Mouse (Mus musculus) hindbrain, embryonic 10.5 days (tissue): ENCODE measurements around the gene Ruvbl2. TPM values are rescaled to one million over a fixed set of nuclear protein-coding genes. Genes with fewer than 3 reads are reported as not detected.
A peak's percentile ranks its signal among the peaks of the same experiment; 100 is the strongest.
"Not testable (repeated sequence)": the region's sequence is repeated elsewhere in the genome, so short reads cannot be mapped to it uniquely, and the experiment has no call there.

Experiments
- DNase-seq: peaks from one replicate; pipeline ENCODE4 v3.0.0-alpha.2; 2017; ENCODE audit warnings: low spot score
- H3K27ac ChIP-seq: fragments of 300-500 bp; sonication (generic); 2 replicates; pipeline ENCODE4 v1.5.1; 2016; ENCODE audit warnings: mild to moderate bottlenecking, moderate library complexity
- H3K27me3 ChIP-seq: fragments of 300-500 bp; sonication (generic); 2 replicates; pipeline ENCODE4 v1.6.1; 2016; ENCODE audit warnings: mild to moderate bottlenecking; ENCODE audit not compliant: poor library complexity, insufficient read depth, severe bottlenecking
- H3K36me3 ChIP-seq: fragments of 300-500 bp; sonication (generic); 2 replicates; pipeline ENCODE4 v1.6.1; 2016; ENCODE audit warnings: mild to moderate bottlenecking, moderate library complexity
- H3K4me1 ChIP-seq: fragments of 300-500 bp; sonication (generic); replicated peaks from 2 replicates; pipeline ENCODE4 v1.6.1; 2016; ENCODE audit warnings: mild to moderate bottlenecking
- H3K4me3 ChIP-seq: fragments of 300-500 bp; sonication (generic); 2 replicates; pipeline ENCODE4 v1.5.1; 2016; ENCODE audit warnings: mild to moderate bottlenecking, moderate library complexity
- H3K9me3 ChIP-seq: fragments of 300-500 bp; sonication (generic); 2 replicates; pipeline ENCODE4 v1.6.1; 2016; ENCODE audit warnings: mild to moderate bottlenecking, moderate library complexity
- WGBS: fragments of 180-500 bp; shearing (Covaris S2); methylation state at CpG from one replicate; pipeline ENCODE4 v1.1.7; 2016; 5-methylcytosine and 5-hydroxymethylcytosine counted together
- polyA plus RNA-seq: library from polyadenylated mRNA; unstranded; fragments of >200 nt; fragmentation: Nextera tagmentation; extraction: Ambion mirVana; gene quantifications from 2 replicates; pipeline ENCODE4 v1.2.1, GENCODE M21; 2016

Ruvbl2 gene
- polyA plus RNA-seq, 1 experiment from 2014 or later, result 192 TPM

DNA sequence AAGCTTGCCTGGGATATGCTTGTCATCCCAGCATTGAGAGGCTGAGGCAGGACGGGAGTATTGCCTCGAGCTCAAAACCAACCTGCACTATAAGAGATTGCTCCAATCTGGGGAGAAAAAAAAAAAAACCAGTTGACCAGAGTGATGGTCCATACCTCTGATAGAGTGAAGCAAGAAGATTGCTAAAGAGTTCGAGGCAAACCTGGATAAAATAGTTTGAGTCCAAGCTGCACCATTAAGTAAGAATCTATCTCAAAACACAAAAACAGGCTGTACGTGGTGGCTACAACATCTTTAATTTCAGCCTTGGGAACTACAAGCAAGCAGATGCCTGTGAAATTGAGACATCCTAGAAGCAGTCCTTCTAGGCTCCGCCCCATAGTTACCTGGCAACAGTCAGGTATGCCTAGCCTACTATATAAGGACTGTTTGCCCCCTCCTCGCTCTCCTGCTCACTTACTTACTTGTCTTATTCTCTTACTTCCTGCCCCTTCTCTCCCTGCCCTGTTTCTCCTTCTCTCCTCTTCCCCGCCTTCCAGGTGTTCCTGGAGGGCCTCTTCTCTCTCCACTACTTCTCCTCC is 29.3 kb upstream of the Ruvbl2 start:
- Histone ChIP-seq H3K4me1 (peaks cover 23% of the 10 kb centered on the region), H3K27ac (peak overlapping the region; percentile 94), H3K27me3 (no peaks in the 10 kb centered on the region), H3K4me3 (peak overlapping the region; percentile 84), H3K9me3 (no peaks in the 10 kb centered on the region), H3K36me3 (peaks cover 35% of the 10 kb centered on the region)
- DNase-seq, result no peak
- 34% methylated on average over 7 of the region's 7 CpGs for WGBS

DNA sequence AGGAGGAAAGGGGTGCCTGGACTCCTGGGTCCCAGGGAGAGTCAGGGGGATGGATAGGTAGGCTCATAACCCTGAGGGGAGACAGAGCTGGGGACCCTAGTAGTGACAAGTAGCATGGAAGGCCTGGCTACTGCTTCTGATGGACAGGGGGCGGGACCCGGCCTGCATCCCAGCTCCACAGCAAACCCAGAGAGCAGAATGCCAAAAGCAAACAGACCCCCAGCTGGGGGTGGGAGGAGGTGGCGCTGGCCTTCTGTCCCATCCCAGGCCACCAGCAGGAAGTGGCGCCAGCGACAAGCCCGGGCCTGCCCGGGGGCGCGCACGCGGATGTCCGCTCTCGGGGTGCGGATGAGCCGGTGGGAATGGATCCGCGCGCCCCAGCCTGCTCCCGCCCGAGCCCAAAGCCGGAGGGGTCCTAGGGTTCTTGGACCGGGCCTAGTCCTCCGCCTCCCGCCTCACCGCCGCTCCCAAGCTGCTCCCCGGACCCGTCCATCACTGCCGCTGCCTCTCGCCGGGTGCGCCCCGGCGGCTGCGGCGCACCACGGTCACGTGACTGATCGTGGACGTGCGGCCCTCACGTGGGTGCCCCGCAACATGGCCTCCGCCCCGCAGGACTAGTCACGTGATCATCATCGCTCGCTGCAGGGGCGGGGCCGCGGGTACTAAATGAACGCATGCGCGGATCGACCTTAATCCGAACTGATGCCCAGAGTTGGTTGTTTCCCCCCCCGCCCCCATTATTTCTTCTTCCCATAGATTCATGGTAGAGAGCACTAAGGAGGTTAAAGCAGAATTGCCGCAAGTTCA is 28.6 kb upstream of the Ruvbl2 start, which contains the start of gene Bax:
Gene Bax (minus strand): TSS at position 616 of the 807 bp plus-strand sequence.
- peaks cover 28% of the 10 kb centered on the region for H3K4me1 ChIP-seq
- no peaks in the 10 kb centered on the region for H3K27me3 ChIP-seq
- no peaks in the 10 kb centered on the region for H3K9me3 ChIP-seq
- under 1% methylated on average over 54 of the region's 58 CpGs for WGBS
- peak within 1 kb of the TSS; percentile 94 for H3K27ac ChIP-seq
- peaks cover 40% of the 10 kb centered on the region for H3K36me3 ChIP-seq
- DNase-seq, result peak; percentile 96
- H3K4me3 ChIP-seq, result peak within 1 kb of the TSS; percentile 84

DNA sequence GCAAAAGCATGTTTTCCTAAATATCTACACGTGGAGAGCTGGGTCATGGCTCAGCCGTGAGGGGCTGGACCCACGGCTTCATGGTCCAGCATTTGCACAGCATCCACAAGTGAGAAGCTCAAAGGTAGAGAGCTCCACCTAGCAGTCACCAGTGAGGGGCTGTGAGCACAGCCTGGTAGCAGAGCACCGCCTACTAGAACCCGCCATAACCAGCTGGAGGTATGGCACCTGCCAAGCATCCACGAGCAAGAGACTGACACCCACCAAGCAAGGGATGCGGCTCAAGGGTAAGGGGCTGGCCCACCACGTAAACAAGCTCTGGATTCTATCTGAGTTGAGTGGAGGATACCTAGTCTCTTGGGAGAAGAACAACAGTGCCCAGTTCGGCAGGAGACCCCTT is 27.7 kb upstream of the Ruvbl2 start:
- Histone ChIP-seq H3K4me1 (peaks cover 37% of the 10 kb centered on the region), H3K27me3 (no peaks in the 10 kb centered on the region), H3K9me3 (no peaks in the 10 kb centered on the region), H3K36me3 (peaks cover 49% of the 10 kb centered on the region), H3K4me3 (peak overlapping the region; percentile 84), H3K27ac (peak overlapping the region; percentile 94)
- DNase-seq, result no peak
- WGBS, result 84% methylated on average over 9 of the region's 9 CpGs

DNA sequence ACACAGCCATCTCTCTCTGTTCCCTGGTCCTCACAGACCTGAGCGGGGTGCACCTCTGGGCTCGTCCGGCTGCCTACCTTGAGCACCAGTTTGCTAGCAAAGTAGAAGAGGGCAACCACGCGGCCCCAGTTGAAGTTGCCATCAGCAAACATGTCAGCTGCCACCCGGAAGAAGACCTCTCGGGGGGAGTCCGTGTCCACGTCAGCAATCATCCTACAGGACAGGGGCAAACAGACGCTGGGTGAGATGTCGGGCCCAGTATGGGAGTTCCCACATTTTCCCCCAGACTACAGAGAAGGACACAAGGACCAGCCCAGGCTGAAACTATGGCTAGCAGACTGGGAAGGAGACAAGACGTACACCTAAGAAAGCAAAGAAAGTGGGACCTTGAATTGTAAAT is 27.2 kb upstream of the Ruvbl2 start:
- no peaks in the 10 kb centered on the region for H3K27me3 ChIP-seq
- H3K4me3 ChIP-seq, result peak overlapping the region; percentile 84
- 0 out of 2 replicates have a peak overlapping the region, but pooled peaks have one; percentile 94 for H3K27ac ChIP-seq
- peaks cover 41% of the 10 kb centered on the region for H3K4me1 ChIP-seq
- WGBS, result 95% methylated on average over 12 of the region's 12 CpGs
- peaks cover 49% of the 10 kb centered on the region for H3K36me3 ChIP-seq
- DNase-seq, result no peak
- H3K9me3 ChIP-seq, result no peaks in the 10 kb centered on the region

DNA sequence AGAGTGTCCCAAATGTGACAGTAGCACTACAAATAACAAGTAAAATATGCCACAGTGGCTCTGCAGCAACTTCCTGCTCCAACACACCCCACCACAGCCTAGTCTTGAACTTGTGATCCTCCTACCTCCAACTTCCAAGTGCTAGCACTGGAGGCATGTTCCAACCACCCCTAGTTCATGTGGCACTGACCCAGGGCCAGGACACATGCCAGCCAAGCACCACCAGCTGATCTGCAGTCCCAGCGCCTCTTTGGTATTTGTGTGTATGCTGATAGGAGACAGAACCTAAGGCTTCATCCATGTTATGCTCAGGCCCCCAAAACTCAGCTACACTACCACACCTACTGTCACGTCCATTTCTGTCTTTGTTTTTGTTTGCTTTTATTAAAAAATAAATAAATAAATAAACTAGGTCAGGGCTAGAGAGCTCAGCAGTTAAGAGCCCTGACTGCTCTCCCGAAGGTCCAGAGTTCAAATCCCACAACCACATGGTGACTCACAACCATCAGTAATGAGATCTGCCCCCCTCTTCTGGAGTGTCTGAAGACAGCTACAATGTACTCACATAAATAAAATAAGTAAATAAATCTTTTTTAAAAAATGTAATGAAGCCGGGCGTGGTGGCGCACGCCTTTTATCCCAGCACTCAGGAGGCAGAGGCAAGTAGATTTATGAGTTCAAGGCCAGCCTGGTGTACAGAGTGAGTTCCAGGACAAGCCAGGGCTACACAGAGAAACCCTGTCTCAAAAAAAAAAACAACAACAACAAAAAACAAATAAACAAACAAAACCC is 26.3 kb upstream of the Ruvbl2 start:
- no peaks in the 10 kb centered on the region for H3K27me3 ChIP-seq
- DNase-seq, result no peak
- no peak overlapping the region; the same call in 1 of the 2 replicates for H3K4me3 ChIP-seq
- WGBS, result 95% methylated on average over 7 of the region's 7 CpGs
- H3K9me3 ChIP-seq, result no peaks in the 10 kb centered on the region
- no peak overlapping the region for H3K27ac ChIP-seq
- peaks cover 44% of the 10 kb centered on the region for H3K4me1 ChIP-seq
- peaks cover 49% of the 10 kb centered on the region for H3K36me3 ChIP-seq

DNA sequence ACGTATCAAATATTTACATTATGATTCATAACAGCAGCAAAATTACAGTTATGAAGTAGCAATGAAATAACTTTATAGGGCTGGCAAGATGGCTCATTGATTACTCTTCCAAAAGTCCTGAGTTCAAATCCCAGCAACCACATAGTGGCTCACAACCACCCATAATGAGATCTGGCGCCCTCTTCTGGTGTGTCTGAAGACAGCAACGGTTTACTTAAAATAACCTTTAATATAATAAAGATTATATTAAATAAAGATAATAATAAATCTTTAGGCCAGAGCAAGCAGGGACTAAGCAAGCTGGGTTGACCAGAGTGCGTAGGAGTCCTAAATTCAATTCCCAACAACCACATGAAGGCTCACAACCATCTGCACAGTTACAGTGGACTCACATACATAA is 25.0 kb upstream of the Ruvbl2 start:
- Histone ChIP-seq H3K36me3 (peaks cover 58% of the 10 kb centered on the region), H3K4me1 (peaks cover 52% of the 10 kb centered on the region)
- H3K27ac ChIP-seq, DNase-seq, H3K9me3 ChIP-seq, H3K27me3 ChIP-seq, H3K4me3 ChIP-seq: not testable (repeated sequence)
- WGBS, result 81% methylated on average over 4 of the region's 4 CpGs

DNA sequence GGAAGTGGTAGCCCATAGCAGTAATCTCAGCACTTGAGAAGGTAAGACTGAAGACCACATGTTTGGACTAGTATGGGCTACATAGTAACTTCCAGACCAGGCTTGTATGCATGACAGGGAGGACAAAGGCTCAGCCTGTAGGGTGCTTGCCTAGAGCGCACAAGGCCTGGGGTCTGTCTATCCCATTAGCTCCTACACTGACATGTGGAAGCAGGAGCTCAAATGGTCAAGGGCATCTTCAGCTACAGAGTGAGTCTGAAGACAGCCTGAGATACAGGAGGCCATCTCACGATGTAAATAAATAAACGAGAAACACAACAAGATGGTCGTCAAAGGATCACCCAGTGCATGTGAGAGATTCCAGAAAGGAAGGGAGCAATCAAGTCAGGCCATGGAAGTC is 24.4 kb upstream of the Ruvbl2 start:
- no peaks in the 10 kb centered on the region for H3K9me3 ChIP-seq
- H3K36me3 ChIP-seq, result peaks cover 63% of the 10 kb centered on the region
- H3K4me1 ChIP-seq, result peaks cover 56% of the 10 kb centered on the region
- no peak for DNase-seq
- no peak overlapping the region for H3K4me3 ChIP-seq
- H3K27me3 ChIP-seq, result no peaks in the 10 kb centered on the region
- 92% methylated on average over 4 of the region's 4 CpGs for WGBS
- H3K27ac ChIP-seq, result no peak overlapping the region

DNA sequence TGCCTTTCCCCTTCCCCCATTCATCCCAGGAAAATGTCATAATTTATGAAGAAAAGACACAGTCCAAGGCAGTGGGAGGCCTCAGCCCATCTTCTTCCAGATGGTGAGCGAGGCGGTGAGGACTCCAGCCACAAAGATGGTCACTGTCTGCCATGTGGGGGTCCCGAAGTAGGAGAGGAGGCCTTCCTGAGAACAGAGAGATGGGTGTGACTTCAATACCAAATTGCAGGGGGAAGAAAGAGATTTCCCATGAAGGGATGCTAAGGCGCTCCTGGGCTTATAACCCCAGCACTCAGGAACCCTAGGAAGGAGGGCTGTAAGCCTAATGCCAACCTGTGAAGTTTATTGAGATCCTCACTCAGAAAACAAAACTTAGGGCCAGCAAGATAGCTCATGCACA is 23.9 kb upstream of the Ruvbl2 start:
- peaks cover 57% of the 10 kb centered on the region for H3K4me1 ChIP-seq
- WGBS, result 93% methylated on average over 4 of the region's 4 CpGs
- H3K9me3 ChIP-seq, result no peaks in the 10 kb centered on the region
- peaks cover 69% of the 10 kb centered on the region for H3K36me3 ChIP-seq
- DNase-seq, result no peak
- H3K4me3 ChIP-seq, result no peak overlapping the region
- H3K27ac ChIP-seq, result peak overlapping the region; percentile 96; the same call in 1 of the 2 replicates
- H3K27me3 ChIP-seq, result no peaks in the 10 kb centered on the region

DNA sequence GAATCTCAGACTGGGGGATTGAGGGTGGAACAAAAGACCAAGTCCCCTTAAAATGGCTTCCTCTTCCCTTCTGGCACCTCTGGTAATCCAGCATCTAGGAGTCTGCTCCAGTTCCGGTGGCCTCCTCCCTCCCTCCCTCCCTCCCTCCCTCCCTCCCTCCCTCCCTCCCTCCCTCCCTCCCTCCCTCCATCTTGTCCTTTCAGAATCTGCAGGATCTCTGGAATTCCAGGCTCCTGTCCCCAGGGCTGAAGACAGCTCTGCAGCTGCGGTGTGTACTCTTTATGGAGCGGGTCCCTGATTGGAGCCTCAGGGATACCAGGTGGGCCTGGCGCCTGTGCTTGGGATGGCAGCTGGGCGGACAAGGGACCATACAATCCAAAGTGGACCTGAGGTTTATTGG is 23.4 kb upstream of the Ruvbl2 start:
- Histone ChIP-seq H3K36me3 (peaks cover 72% of the 10 kb centered on the region), H3K27me3 (no peaks in the 10 kb centered on the region), H3K9me3 (no peaks in the 10 kb centered on the region), H3K27ac (peak overlapping the region; percentile 96), H3K4me3 (peak overlapping the region; percentile 91; the same call in 1 of the 2 replicates), H3K4me1 (peaks cover 60% of the 10 kb centered on the region)
- 51% methylated on average over 5 of the region's 5 CpGs for WGBS
- peak; percentile 14 for DNase-seq

DNA sequence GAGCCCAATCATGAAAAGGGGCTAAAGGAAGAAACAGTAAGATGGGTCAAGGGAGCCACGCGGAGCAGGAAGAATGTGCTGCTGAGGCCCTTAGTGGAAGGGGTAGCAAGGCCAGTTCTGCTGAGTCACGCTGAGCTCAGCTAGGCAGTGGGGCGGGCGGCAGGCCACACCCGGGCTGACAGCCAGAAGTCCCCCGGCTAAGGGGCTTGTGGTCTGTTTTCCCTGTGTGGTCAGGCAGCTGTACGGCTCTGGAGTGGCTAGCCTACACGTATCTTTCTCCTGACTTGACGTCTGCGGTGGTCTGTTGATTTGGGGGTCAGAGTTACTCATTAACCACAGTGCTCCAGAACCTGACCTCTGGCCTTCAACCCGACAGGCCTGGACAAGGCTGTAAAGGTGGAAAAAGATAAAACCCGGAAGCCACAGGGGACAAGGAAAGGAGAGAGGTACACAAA is 23.0 kb upstream of the Ruvbl2 start:
- Histone ChIP-seq H3K4me3 (peak overlapping the region; percentile 91), H3K36me3 (peaks cover 76% of the 10 kb centered on the region)
- 32% methylated on average over 13 of the region's 13 CpGs for WGBS

DNA sequence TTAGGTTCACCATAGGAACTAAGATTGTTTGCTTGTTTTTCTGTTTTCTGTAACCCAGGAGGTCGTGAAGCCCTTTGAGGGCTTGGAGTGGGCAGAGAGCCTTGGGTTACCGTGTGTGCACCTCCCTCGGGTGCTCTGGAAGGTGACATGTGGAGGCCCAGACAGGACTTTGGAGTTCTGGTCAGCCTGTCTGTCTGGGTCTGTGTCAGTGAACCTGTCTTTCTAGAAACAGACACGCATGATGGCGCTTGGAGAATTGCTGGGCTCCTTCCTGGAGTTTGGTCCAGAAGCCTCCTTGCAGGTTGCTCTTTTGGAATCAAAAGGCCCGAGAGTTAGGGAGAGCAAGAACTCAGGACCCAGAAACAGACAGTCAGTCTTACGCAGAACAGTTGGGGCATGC is 22.5 kb upstream of the Ruvbl2 start:
- H3K4me3 ChIP-seq, result peak overlapping the region; percentile 91
- no peaks in the 10 kb centered on the region for H3K9me3 ChIP-seq
- peaks cover 78% of the 10 kb centered on the region for H3K36me3 ChIP-seq
- peak overlapping the region; percentile 96 for H3K27ac ChIP-seq
- H3K27me3 ChIP-seq, result no peaks in the 10 kb centered on the region
- WGBS, result 77% methylated on average over 7 of the region's 7 CpGs
- H3K4me1 ChIP-seq, result peaks cover 50% of the 10 kb centered on the region
- peak; percentile 18 for DNase-seq

More for the DNA sequence above, 23.0 kb upstream of the Ruvbl2 start:
- DNase-seq, result peak; percentile 55
- peak overlapping the region; percentile 96 for H3K27ac ChIP-seq
- no peaks in the 10 kb centered on the region for H3K9me3 ChIP-seq
- H3K27me3 ChIP-seq, result no peaks in the 10 kb centered on the region
- peaks cover 55% of the 10 kb centered on the region for H3K4me1 ChIP-seq

DNA sequence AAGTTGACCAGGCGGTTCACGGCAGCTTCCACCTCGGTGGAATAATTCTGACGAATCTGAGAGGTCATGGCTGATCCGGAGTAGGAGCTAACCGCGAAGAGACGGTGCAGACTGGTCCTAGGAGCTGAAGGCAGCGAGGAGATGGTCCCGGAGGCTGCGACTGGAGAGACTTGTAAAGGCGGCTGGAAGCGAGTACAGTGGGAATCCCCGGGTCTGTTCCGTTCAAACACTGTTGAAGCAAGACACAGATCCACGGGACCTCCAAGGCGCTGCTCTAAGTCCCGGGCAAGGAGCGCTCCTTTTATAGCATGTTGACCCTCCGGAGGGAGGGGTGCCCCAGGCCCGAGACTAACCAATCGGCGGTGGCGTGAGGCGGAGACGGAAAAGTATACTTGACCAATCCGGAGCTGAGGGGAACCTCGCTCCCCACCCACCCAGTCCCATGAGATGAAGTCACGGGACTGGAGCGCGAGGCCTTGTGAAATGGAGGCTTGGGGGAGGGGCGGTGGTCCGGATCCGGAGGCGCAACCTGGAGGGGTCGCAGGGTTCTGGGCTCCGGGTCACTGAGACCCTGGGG is 21.8 kb upstream of the Ruvbl2 start, which contains the start of gene Ftl1:
Gene Ftl1 (minus strand): TSS at position 321 of the 577 bp plus-strand sequence.
- Histone ChIP-seq H3K4me3 (peak within 1 kb of the TSS; percentile 91), H3K27ac (peak within 1 kb of the TSS; percentile 96), H3K4me1 (peaks cover 44% of the 10 kb centered on the region), H3K36me3 (peaks cover 78% of the 10 kb centered on the region)
- 0% methylated on average over 37 of the region's 37 CpGs for WGBS
- not testable (repeated sequence) for H3K27me3 ChIP-seq, H3K9me3 ChIP-seq
- DNase-seq, result peak; percentile 98
